ENCODE assay signal across 20 mouse cellular contexts in genomic region chr6:142561151-142561550, GRCm38 (mm10). TPM values are rescaled to one million over a fixed set of nuclear protein-coding genes. Genes with fewer than 3 reads are reported as not detected.
A peak's percentile ranks its signal among the peaks of the same experiment; 100 is the strongest.
DNase-seq lines count a peak whose midpoint lies in the region; ATAC-seq lines count a peak whose summit lies in the region.
"Had no signal": no experiment of that assay in that cellular context is flagged by ENCODE, and none has a peak within 500 bp of the region (broad histone marks: within the 10 kb centered on the region; RNA-seq: fewer than 3 reads in every experiment).

No protein-coding gene starts in this region.

- 72% methylated on average over 1 of the region's 1 CpGs for WGBS in midbrain, embryonic 15.5 days
- 68% methylated on average over 1 of the region's 1 CpGs for WGBS in neural tube, embryonic 15.5 days

- H3K9me3 ChIP-seq in midbrain, embryonic 15.5 days = no peaks in the 10 kb centered on the region
- H3K9me3 ChIP-seq in neural tube, embryonic 15.5 days (replicated peaks) = no peaks in the 10 kb centered on the region
- H3K9me3 ChIP-seq: heart, embryonic 15.5 days; hindbrain, embryonic 13.5 days; liver, embryonic 12.5 days; stomach, embryonic 15.5 days had no signal

- H3K9ac ChIP-seq in midbrain, embryonic 15.5 days = no peak overlapping the region
- no peak overlapping the region for H3K9ac ChIP-seq in neural tube, embryonic 15.5 days (replicated peaks)
- H3K9ac ChIP-seq: heart, embryonic 15.5 days; hindbrain, embryonic 13.5 days; liver, embryonic 12.5 days; lung, embryonic 14.5 days; stomach, embryonic 15.5 days had no signal

- no peaks in the 10 kb centered on the region for H3K36me3 ChIP-seq in midbrain, embryonic 15.5 days (replicated peaks)
- H3K36me3 ChIP-seq in neural tube, embryonic 15.5 days = no peaks in the 10 kb centered on the region
- H3K36me3 ChIP-seq: hindbrain, embryonic 13.5 days; liver, embryonic 12.5 days had no signal

- H3K4me1 ChIP-seq in midbrain, embryonic 15.5 days = no peaks in the 10 kb centered on the region
- H3K4me1 ChIP-seq in neural tube, embryonic 15.5 days = no peaks in the 10 kb centered on the region
- H3K4me1 ChIP-seq: hindbrain, embryonic 13.5 days; liver, embryonic 12.5 days; stomach, embryonic 15.5 days had no signal

- H3K27me3 ChIP-seq in midbrain, embryonic 15.5 days (replicated peaks) = peaks cover 3% of the 10 kb centered on the region; the same call in 1 of the 2 replicates
- H3K27me3 ChIP-seq in neural tube, embryonic 15.5 days (replicated peaks) = no peaks in the 10 kb centered on the region
- H3K27me3 ChIP-seq: heart, embryonic 15.5 days; liver, embryonic 12.5 days; stomach, embryonic 15.5 days had no signal

- DNase-seq in CD4-positive, CD25-positive, alpha-beta regulatory T cell, adult 2 months (ENCODE audit: low read depth, low spot score) = peak; percentile 28
- peak; percentile 51 for DNase-seq in thymus, postnatal 14 days
- DNase-seq: adrenal gland, postnatal 14 days; cerebellum, adult 18-20 months; gastrocnemius, postnatal 10 days; heart, adult 2 months; kidney, adult 2 months; kidney, postnatal 25 days; layer of hippocampus, adult 9-11 months; lung, embryonic 14.5 days had no signal

- ATAC-seq in common myeloid progenitor, adult 5-6 weeks (replicated peaks; ENCODE audit: low read depth, poor library complexity, severe bottlenecking) = peak; percentile 91
- ATAC-seq in megakaryocyte-erythroid progenitor cell, adult 5-6 weeks (replicated peaks; ENCODE audit: low FRiP score, low TSS enrichment, poor library complexity, severe bottlenecking) = 0 out of 2 replicates have a peak, but pooled peaks have one; percentile 19
- no peak for ATAC-seq in midbrain, embryonic 15.5 days (replicated peaks)
- ATAC-seq in neural tube, embryonic 15.5 days (ENCODE audit: low FRiP score) = no peak
- ATAC-seq in cerebellum, adult (ENCODE audit: insufficient number of reproducible peaks, low FRiP score, low TSS enrichment) = no peak
- ATAC-seq: liver, embryonic 12.5 days had no signal

- H3K4me2 ChIP-seq in midbrain, embryonic 15.5 days = no peak overlapping the region
- H3K4me2 ChIP-seq in neural tube, embryonic 15.5 days = no peak overlapping the region
- H3K4me2 ChIP-seq: heart, embryonic 15.5 days; hindbrain, embryonic 13.5 days; liver, embryonic 12.5 days; lung, embryonic 14.5 days; stomach, embryonic 15.5 days had no signal

- H3K27ac ChIP-seq in midbrain, embryonic 15.5 days = no peak overlapping the region
- H3K27ac ChIP-seq in neural tube, embryonic 15.5 days (replicated peaks) = no peak overlapping the region
- H3K27ac ChIP-seq: heart, adult 2 months; heart, embryonic 15.5 days; hindbrain, embryonic 13.5 days; liver, embryonic 12.5 days; macrophage; stomach, embryonic 15.5 days had no signal

- H3K4me3 ChIP-seq in midbrain, embryonic 15.5 days = no peak overlapping the region
- no peak overlapping the region for H3K4me3 ChIP-seq in neural tube, embryonic 15.5 days (replicated peaks)
- H3K4me3 ChIP-seq: heart, adult 2 months; heart, embryonic 15.5 days; hindbrain, embryonic 13.5 days; liver, embryonic 12.5 days; stomach, embryonic 15.5 days had no signal

RNA-seq across cellular contexts. Expression of gene Kcnj8, which starts 10.3 kb away (rescaled TPM):
- not detected in 2 replicates for total RNA-seq in common myeloid progenitor, adult 5-6 weeks (2017)
- total RNA-seq in megakaryocyte-erythroid progenitor cell, adult 5-6 weeks (2014; fragmentation: Nextera tagmentation) = not detected in 2 replicates
- total RNA-seq in megakaryocyte-erythroid progenitor cell, adult 5-6 weeks (2017) = 1.1 TPM in 1 of 2 replicates, not detected in the other
- 14.8 and 15.8 TPM in 2 replicates for polyA plus RNA-seq in midbrain, embryonic 15.5 days (2015; fragmentation: Nextera tagmentation; extraction: Ambion mirVana)
- 13.6 and 19.7 TPM in 2 replicates for polyA plus RNA-seq in neural tube, embryonic 15.5 days (2015; fragmentation: Nextera tagmentation; extraction: Ambion mirVana)
- polyA plus RNA-seq: macrophage had no signal

RNA-seq across cellular contexts. Expression of gene Ldhb, which starts 53.4 kb away (rescaled TPM):
- total RNA-seq in common myeloid progenitor, adult 5-6 weeks (2017) = 6.3 and 10.7 TPM in 2 replicates
- 6.7 and 20.9 TPM in 2 replicates for total RNA-seq in megakaryocyte-erythroid progenitor cell, adult 5-6 weeks (2014; fragmentation: Nextera tagmentation)
- total RNA-seq in megakaryocyte-erythroid progenitor cell, adult 5-6 weeks (2017) = 1.1 and 2.1 TPM in 2 replicates
- polyA plus RNA-seq in midbrain, embryonic 15.5 days (2015; fragmentation: Nextera tagmentation; extraction: Ambion mirVana) = 450 and 468 TPM in 2 replicates
- polyA plus RNA-seq in neural tube, embryonic 15.5 days (2015; fragmentation: Nextera tagmentation; extraction: Ambion mirVana) = 526 and 576 TPM in 2 replicates

Comparison
In these comparisons a context has a peak if more than half of its experiments do, and no peak if none do; other contexts are left out.
1. ATAC-seq: peak in common myeloid progenitor, adult 5-6 weeks (single experiment) and megakaryocyte-erythroid progenitor cell, adult 5-6 weeks (single experiment); none in midbrain, embryonic 15.5 days (single experiment), neural tube, embryonic 15.5 days (single experiment) and cerebellum, adult (single experiment).